Mouse (Mus musculus) layer of hippocampus, adult 11-12 months (tissue): Measurements from ENCODE around the gene Degs2.

Experiments used
- DNase-seq: peaks from one replicate; pipeline ENCODE4 v3.0.0; 2022; ENCODE audit warnings: low spot score

The Degs2 gene

DNA sequence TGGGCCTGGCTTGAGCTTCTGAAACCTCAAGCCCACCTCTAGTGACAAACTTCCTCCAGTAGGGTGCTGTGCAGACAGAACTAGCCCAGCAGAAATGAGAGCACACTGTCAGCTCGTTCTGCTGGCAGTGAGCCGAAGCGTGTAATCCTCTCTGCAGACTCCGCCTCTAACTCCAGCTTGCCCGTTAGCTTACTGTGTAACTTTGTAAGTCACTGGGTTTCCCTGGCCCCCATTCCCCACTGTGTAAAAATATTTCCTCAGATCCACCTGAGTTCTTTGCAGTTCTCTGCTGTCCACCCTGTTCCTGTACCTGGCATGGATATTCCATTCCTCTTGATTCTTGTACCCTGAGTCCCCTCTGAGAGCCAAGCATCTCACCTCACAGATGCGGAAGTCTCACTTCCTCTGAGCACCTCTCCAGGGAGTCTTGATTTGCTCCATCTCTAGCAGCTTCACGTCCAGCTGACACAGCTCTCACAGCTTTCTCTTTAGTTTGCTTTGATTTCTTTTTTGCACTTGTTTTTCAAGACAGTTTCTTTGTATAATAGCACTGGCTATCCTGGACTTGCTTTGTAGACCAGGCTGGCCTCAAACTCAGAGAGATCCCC, 51.0 kb downstream of the Degs2 start:
- DNase-seq = peak; percentile 29

DNA sequence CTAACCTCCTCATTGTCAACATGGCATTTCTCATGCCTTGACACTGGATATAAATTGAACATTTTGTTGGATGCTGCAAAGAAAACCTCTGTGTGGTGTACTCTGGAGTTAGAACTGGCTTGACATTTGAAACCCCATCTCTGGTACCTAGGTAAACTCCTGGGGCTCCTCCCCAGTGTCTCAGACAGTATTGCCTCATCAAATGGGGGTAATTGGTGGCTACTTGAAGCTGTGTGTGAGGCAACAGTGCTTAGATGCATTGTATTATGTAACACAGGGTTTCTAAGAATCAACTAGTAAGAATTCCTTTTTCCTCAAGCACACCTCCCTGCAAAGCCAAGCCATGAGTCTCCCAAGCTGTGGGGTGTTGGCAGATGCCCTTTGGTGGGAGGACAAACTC, 54.3 kb downstream of the Degs2 start:
- no peak for DNase-seq

DNA sequence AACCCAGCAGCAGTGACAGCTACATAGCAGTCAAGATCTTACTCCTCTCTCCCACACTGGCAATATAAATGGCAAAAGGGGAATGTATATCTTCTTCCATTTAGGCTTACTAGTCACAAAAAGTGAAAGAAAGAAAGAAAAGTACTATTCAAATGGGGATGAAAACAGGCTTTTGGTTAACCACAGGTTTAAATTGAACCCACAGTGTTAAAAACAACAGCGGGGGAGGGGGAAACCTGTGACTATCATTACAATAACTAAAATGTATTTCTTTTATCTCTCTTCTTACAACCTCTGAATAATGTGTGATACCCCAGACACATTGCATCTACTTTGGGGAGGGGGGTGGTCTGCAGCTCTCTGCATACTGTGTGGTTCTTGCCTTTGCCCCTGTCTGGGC, 55.9 kb downstream of the Degs2 start:
- DNase-seq = no peak

DNA sequence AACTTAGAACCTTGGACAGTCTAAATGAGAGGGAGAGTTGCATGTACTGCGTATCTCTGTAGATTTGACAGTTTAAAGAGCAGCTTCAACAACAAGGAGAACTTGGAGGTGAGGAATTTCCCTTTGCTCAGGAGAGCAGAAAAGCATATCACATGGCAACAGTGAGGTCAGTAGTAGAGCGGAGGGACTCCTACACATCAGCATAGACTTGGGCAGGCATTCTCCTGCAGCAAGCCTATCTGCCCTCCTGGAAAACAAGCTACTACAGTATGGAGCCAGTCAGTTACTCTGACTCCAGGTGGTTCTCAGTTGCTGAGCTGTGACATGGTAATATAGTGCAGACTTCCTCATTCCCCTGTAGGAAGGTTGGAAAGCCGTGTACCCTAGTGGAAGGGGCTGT, 60.1 kb downstream of the Degs2 start:
- DNase-seq = no peak

DNA sequence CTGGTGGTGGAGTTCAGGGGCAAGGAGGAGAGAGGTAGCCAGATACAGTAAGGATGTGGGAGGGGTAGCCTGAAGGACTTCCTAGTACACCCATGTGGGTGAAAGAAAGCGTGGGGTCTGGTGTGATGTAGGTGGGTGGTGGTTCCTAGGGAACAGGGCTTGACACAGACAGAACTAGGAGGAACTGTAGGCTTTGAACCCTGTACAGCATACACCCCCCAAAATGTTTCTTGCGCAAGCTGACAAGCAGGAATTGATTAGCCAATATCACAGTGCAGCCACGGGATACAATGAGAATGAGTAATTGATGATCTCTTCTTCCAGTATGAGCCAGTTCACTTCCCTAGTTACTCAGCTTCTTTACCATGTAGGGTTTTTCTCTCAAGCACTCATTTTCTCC, 63.0 kb downstream of the Degs2 start:
- DNase-seq = no peak

DNA sequence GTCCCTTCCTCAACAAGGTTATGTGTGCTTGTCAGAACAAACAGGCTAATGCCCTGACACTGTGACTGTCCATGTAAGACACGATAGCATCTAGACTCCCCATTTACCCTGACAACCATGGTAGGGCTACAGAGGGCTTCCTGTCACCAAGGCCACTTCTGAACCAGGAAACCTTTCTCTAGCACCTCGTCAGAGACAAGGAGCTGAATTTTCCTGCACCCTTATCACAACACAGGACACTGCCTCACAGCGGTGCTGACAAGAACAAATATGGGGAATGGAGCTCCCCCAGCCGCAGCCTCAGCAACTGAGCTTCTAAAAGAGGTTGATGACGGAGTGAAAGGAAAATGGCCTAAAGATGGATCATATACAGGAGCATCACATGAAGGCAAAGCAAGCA, 64.7 kb downstream of the Degs2 start:
- DNase-seq = no peak

DNA sequence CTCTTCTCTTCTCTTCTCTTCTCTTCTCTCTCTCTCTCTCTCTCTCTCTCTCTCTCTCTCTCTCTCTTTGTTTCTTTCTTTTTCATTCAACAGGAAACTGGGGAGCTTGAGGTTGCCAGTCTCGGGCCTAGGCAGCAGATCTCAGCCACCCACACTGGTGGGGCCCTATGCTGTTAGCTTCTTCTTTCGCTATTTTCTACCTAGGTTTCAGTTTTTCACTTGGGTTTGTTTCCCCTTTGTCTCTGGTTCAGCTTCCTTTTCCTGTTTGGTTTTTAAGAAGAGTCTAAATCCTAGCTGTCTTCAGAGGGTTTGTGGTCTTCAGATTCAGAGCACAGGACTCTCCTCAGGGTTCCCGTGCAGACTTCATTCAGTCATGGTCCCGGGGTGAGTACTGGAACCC, 66.6 kb downstream of the Degs2 start:
- DNase-seq = no peak

DNA sequence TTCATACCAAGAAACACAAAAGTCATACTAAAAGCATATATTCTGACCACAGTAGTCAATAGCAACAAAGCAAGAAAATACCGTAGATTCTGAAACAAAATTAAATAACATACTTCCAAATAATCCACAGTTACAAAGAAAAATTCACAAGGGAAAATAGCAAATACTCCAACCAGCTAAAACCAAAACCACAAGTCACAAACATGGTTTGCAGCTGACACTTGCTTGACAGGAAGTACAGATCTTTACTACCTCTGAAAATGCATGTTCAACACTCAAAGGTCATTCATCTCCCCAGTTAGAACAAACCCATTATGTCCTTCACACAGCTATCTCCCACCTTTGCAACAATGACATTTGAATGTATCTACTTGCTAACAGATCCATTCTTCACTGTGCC, 68.1 kb downstream of the Degs2 start:
- DNase-seq = no peak

DNA sequence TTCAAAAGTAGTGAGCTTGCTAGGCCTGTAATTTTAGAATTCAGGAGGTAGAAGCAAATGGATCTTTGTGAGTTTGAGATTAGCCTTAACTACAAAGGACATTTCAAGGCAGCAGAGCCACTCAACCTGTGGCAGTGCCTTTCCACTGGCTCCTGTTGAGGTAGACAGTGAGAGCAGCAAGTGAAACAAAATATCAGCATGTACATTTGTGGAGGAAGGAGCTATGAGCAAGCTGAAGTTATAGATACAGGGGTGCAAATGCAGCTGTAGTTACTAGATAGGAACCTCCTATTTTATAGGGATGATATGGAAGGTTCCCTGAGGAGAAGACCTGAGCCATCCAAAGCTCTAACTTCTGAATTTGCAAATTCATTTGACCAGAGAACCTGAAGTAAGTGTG, 69.6 kb downstream of the Degs2 start:
- DNase-seq = no peak

DNA sequence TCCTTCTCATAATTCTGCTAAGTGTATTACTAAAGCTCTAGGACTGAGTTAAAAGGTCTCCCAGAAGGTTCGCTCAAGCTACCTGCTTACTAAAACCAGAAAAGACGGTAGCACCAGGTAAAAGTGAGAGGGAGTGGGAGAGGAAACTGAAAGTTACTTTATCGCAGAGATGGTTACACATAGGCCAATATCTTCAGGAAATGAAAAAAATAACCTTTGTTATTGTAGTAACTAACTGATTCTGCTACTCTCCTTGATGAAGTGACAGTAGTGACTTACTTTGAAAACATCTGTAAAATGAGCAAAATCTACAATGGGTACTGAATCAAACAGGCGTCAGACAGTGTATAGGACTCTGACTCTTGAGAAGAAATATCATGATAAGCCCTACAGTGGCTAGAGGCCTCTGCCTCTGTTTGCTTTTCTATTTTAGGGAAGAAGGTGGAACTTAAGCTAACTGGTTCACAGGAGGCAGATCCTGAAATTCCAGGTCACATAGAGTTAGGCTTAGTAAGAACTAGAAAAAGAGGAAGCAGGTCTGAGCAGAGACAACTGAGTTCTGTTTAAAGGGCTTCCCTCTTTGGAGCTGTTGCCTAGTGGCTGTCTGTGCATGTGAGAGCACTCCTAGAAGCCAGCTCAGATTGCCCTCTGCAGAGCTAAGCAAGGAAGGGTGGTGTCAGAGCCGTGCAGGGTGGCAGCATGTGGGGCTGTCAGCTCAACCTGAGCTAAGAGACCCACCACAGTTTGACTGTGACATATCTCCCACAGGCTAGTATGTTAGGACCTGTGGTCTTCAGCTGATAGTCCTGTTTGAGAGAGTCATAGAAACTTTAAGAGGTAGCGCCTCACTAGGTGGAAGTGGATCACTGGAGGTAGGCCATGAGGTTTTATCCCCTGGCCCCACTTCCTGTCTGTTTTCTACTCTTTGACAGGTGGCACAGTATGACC, 71.1 kb downstream of the Degs2 start:
- DNase-seq = no peak

DNA sequence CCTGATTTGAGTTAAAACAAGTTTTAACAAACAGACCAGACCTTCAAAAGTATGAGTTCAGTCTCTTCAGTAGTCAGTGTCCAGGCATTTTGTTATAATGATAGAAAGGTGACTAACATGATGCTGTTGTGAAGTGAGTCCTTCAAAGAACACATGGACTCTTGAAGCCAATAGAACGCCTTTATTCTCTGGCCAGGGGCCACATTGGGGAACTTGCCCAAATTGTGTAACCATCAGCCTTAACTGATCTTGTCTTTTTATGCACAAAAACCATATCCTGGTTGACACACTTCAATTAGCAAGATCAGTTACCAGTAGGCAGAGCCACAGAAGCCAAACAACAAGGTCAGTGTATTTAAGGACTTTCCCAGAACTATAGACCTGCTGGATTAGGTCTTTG, 72.6 kb downstream of the Degs2 start:
- no peak for DNase-seq
